Mouse (Mus musculus): Measurements from ENCODE around the gene Wdr66. TPM values are rescaled to one million over a fixed set of nuclear protein-coding genes. Genes with fewer than 3 reads are reported as not detected.

Wdr66 gene
- total and polyA plus RNA-seq, 3 experiments, result 1.4 to 3.6 TPM; not detected in 1

DNA sequence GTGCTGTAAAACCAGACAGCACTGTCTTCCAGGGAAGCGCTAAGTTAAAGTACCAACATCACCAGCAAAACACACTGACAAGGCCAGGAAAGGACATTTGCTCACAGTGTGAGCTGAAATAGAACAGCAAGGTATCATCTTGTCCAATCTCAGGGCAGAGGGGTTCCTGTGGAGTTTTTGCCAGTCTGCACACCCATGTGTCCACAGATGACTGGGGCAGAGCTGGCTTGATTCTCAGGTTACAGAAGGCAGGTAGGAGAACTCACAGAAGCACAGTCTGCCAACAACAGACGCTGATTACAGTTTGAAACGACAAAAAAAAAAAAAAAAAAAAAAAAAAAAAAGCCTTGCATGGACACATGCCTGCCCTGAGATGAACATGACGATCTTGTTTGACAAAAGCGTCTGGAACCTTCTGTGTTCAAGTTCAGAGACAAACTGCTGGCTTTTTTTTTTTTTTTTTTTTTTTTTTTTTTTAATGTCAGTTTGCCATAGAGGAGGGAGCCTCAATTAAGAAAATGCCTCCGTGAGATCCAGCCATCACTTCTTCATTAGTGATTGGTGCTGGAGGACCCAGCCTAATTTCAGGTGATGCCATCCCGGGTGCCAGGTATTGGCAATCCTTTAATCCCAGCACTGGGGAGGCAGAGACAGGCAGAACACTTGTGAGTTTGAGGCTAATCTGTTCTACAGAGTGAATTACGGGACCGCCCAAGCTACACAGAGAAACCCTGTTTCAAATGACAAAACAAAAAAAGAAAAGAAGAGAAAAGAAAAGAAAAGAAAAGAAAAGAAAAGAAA, 29.6 kb downstream of the Wdr66 start:
- no peak for DNase-seq (ENCODE audit: low read depth, low spot score)
- Histone ChIP-seq H3K79me2 (ENCODE audit: control insufficient read depth, insufficient read depth, low read length, poor library complexity) (no peaks in the 10 kb centered on the region), H3K9ac (ENCODE audit: control insufficient read depth, low read depth, low read length, poor library complexity, severe bottlenecking) (no peak overlapping the region), H3K36me3 (ENCODE audit: control insufficient read depth in 1 of 2, insufficient read depth in 2 of 2, low read length in 2 of 2) (no peaks in the 10 kb centered on the region; a peak in 1 of 4 replicates), H3K9me3 (replicated peaks; ENCODE audit: insufficient read depth, low read length) (no peaks in the 10 kb centered on the region), H3K4me1 (ENCODE audit: control insufficient read depth in 1 of 2, insufficient read depth in 2 of 2, low read length in 2 of 2) (no peaks in the 10 kb centered on the region; a peak in 1 of 4 replicates), H3K27me3 (ENCODE audit: control insufficient read depth in 1 of 2, insufficient read depth in 2 of 2, low read length in 2 of 2) (no peaks in the 10 kb centered on the region), H3K4me3 (ENCODE audit: control insufficient read depth in 1 of 2, insufficient read depth in 1 of 2, low read depth in 2 of 2, low read length in 2 of 2) (no peak overlapping the region), H3K27ac (ENCODE audit: control insufficient read depth, low read depth, low read length) (no peak overlapping the region)
- TF ChIP-seq HCFC1 (IDR thresholded peaks at IDR 0.05; ENCODE audit: low read depth, low read length), result no peak
- TF ChIP-seq ZC3H11A (IDR thresholded peaks at IDR 0.05; ENCODE audit: low read depth, low read length), result no peak
- TF ChIP-seq TBP (IDR thresholded peaks at IDR 0.05; ENCODE audit: low read depth, low read length), result no peak

DNA sequence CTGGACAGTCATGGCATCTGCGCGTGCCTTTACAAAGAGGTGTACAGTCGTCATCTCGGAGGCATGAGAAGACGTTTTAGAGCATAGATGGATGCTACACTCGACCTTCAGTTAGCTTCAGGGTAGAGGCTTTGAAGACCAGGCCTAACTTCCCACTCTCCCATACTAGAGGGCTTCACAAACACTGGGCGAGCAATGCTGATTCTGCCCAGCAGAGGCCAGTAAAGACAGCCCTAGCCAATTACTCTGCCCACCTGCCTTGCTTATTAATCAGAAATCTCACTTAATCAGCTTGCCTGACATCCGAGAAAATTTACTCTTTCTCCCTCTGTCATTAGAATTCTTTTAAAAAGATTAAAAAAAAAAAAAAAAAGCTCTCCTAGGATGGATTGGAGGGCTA, 33.3 kb downstream of the Wdr66 start:
- Histone ChIP-seq H3K27ac (ENCODE audit: control insufficient read depth, low read depth, low read length) (no peak overlapping the region), H3K9ac (ENCODE audit: control insufficient read depth, low read depth, low read length, poor library complexity, severe bottlenecking) (no peak overlapping the region), H3K36me3 (ENCODE audit: control insufficient read depth in 1 of 2, insufficient read depth in 2 of 2, low read length in 2 of 2) (no peaks in the 10 kb centered on the region), H3K4me3 (ENCODE audit: control insufficient read depth in 1 of 2, insufficient read depth in 1 of 2, low read depth in 2 of 2, low read length in 2 of 2) (no peak overlapping the region), H3K9me3 (replicated peaks; ENCODE audit: insufficient read depth, low read length) (no peaks in the 10 kb centered on the region), H3K27me3 (ENCODE audit: control insufficient read depth in 1 of 2, insufficient read depth in 2 of 2, low read length in 2 of 2) (no peaks in the 10 kb centered on the region), H3K4me1 (ENCODE audit: control insufficient read depth in 1 of 2, insufficient read depth in 2 of 2, low read length in 2 of 2) (no peaks in the 10 kb centered on the region), H3K79me2 (ENCODE audit: control insufficient read depth, insufficient read depth, low read length, poor library complexity) (no peaks in the 10 kb centered on the region)
- DNase-seq (ENCODE audit: low read depth, low spot score), result peak; percentile 36
- TF ChIP-seq MYB (IDR thresholded peaks at IDR 0.05; ENCODE audit: low read depth, low read length) (no peak), ETS1 (IDR thresholded peaks at IDR 0.05; ENCODE audit: low read depth, low read length) (no peak), KAT2A (conservative IDR thresholded peaks at IDR 0.05; ENCODE audit: low read depth, low read length) (no peak), TAL1 (IDR thresholded peaks at IDR 0.05; ENCODE audit: low read length) (no peak), RAD21 (IDR thresholded peaks at IDR 0.05; ENCODE audit: low read depth, low read length) (peak; percentile 35), E2F4 (IDR thresholded peaks at IDR 0.05; ENCODE audit: borderline replicate concordance, low read depth, low read length) (no peak), SMC3 (IDR thresholded peaks at IDR 0.05; ENCODE audit: low read depth, low read length) (peak; percentile 50), CTCF (IDR thresholded peaks at IDR 0.05 in 2 of 3, conservative IDR thresholded peaks at IDR 0.05 in 1 of 3; ENCODE audit: control insufficient read depth in 1 of 3, insufficient read depth in 1 of 3, low read depth in 2 of 3, low read length in 3 of 3, poor library complexity in 1 of 3, severe bottlenecking in 1 of 3) (peak; percentile 39 to 61 (median 59); a peak in 5 of 6 replicates), USF1 (IDR thresholded peaks at IDR 0.05; ENCODE audit: low read depth, low read length) (no peak), ELF1 (IDR thresholded peaks at IDR 0.05; ENCODE audit: low read depth, low read length) (no peak), POLR2A (IDR thresholded peaks at IDR 0.05; ENCODE audit: control insufficient read depth in 1 of 2, insufficient read depth in 1 of 2, low read depth in 1 of 2, low read length in 2 of 2, poor library complexity in 1 of 2) (no peak), ZMIZ1 (IDR thresholded peaks at IDR 0.05; ENCODE audit: low read depth, low read length) (no peak), NRF1 (IDR thresholded peaks at IDR 0.05; ENCODE audit: insufficient read depth, low read depth, low read length, poor library complexity, severe bottlenecking) (no peak), ZNF384 (IDR thresholded peaks at IDR 0.05; ENCODE audit: low read depth, low read length) (no peak), MXI1 (IDR thresholded peaks at IDR 0.05; ENCODE audit: low read depth, low read length) (no peak), HCFC1 (IDR thresholded peaks at IDR 0.05; ENCODE audit: low read depth, low read length) (no peak)
